Mouse (Mus musculus) cortical plate, adult 2 months (tissue): ENCODE measurements around the gene Ddx27. TPM values are rescaled to one million over a fixed set of nuclear protein-coding genes. Genes with fewer than 3 reads are reported as not detected.

Source experiments
- H3K27ac ChIP-seq: fragments of 200-500 bp; 2 replicates; pipeline ENCODE4 v1.5.1; 2012; ENCODE audit warnings: low read length, control low read depth, inconsistent platforms; ENCODE audit not compliant: insufficient read depth
- H3K4me1 ChIP-seq: fragments of 200-500 bp; 2 replicates; pipeline ENCODE4 v1.6.1; 2011; ENCODE audit warnings: low read length; ENCODE audit not compliant: control insufficient read depth, insufficient read depth
- H3K4me3 ChIP-seq: fragments of 200-500 bp; 2 replicates; pipeline ENCODE4 v1.5.1; 2011; ENCODE audit warnings: mild to moderate bottlenecking, low read length, control low read depth; ENCODE audit not compliant: insufficient read depth
- CTCF ChIP-seq: fragments of 200-500 bp; IDR thresholded peaks from 2 replicates; pipeline ENCODE4 v1.5.1; 2011; ENCODE audit warnings: mild to moderate bottlenecking, control low read depth, low read length; ENCODE audit not compliant: insufficient read depth; ENCODE audit errors: extremely low read depth
- POLR2A ChIP-seq: fragments of 200-500 bp; IDR thresholded peaks from 2 replicates; pipeline ENCODE4 v1.6.1; 2011; ENCODE audit warnings: mild to moderate bottlenecking, low read length, control low read depth; ENCODE audit not compliant: insufficient read depth; ENCODE audit errors: extremely low read depth
- polyA plus RNA-seq: library from polyadenylated mRNA; depleted of rRNA; stranded (reverse); fragments of >200 nt; gene quantifications from 2 replicates; pipeline ENCODE4 v1.2.3, GENCODE M21; 2012

Ddx27 gene
- polyA plus RNA-seq, 1 experiment: 35.6 TPM

DNA sequence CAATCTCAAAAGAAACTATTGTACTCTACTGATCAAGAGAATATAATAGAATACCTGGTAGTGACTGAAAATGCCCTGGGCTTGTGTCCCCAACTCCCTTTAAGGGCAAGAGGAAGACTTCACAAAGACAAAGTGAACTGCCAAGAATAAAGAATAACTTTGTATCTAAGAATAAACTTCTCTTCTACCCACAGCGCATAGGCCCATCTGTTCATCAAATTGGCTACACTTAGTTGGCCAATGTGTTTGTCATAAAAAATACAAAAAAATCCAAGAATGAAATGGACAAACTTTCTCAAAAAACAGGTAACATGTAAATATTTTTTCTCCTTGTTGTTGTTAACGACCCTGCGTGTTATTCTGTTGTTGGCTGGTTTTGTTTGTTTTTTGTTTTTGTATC, 4.4 kb upstream of the Ddx27 start:
- no peak overlapping the region for H3K4me3 ChIP-seq
- H3K4me1 ChIP-seq: peaks cover 5% of the 10 kb centered on the region
- no peak overlapping the region for H3K27ac ChIP-seq
- TF ChIP-seq CTCF: no peak
- TF ChIP-seq POLR2A: no peak

DNA sequence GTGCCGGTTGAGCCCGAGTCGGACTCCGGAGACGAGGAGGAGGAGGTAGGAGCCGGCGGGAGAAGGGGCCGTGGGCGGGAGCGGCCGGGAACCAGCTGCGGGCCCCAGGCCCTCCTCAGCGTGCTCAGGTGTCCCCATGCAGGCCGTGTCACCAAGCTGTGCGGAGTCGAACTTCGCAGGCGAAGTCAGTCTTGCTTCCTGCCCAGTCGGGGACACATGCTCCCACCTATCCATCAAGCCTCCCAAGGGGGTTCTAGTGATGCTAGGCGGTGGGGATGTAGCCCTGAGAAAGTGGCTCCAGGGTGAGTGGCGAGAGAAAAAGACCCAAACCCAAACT, 357 bp downstream of the Ddx27 start:
- TF ChIP-seq CTCF: no peak
- no peak for TF ChIP-seq POLR2A
- H3K27ac ChIP-seq: no peak overlapping the region

DNA sequence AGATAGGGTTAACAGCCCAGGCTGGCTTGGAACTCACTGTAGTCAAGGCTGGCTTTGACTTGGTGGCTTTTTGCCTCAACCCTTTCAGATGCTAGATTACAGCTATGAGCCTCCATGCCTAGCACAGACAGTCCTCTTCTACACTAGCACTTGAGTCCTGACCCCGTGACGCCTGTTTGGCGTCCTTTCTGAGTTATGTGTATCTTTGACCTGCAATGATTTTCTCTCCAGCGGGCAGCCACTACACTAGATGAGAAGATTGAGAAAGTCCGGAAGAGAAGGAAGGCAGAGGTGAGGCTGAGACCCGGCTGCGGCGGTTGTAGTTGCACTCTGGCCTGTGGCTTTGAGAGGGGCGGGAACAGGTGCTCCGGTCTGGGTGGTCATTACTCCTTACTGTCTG, 4.4 kb downstream of the Ddx27 start:
- peaks cover 5% of the 10 kb centered on the region; the same call in 1 of the 2 replicates for H3K4me1 ChIP-seq
- no peak for TF ChIP-seq CTCF
- TF ChIP-seq POLR2A: no peak
- no peak overlapping the region for H3K4me3 ChIP-seq
- no peak overlapping the region for H3K27ac ChIP-seq

More for the DNA sequence above, 357 bp downstream of the Ddx27 start:
- Histone ChIP-seq H3K4me3 (peak overlapping the region; percentile 81), H3K4me1 (peaks cover 7% of the 10 kb centered on the region)

DNA sequence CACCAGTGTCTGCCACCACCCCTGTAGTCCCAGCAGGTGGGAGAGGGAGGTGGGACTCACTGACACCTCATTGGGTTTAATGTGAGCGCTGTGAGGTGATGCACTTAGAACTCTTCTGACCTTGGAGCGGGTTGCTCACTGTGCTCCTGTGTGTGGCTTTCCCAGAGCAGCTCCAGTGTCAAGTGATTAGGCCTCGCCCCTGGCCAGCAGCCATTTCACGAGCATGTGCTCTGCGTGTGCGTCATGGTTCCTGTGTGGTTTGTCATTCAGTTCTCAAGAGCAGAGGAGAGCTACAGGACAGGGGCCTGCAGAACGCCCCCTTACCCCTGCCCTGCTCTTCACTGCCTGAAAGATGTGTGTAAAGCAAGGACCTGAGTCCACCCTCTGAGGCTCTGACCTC, 13.6 kb downstream of the Ddx27 start:
- H3K4me3 ChIP-seq: no peak overlapping the region
- H3K27ac ChIP-seq: no peak overlapping the region
- no peaks in the 10 kb centered on the region for H3K4me1 ChIP-seq
- TF ChIP-seq POLR2A: no peak
- no peak for TF ChIP-seq CTCF

DNA sequence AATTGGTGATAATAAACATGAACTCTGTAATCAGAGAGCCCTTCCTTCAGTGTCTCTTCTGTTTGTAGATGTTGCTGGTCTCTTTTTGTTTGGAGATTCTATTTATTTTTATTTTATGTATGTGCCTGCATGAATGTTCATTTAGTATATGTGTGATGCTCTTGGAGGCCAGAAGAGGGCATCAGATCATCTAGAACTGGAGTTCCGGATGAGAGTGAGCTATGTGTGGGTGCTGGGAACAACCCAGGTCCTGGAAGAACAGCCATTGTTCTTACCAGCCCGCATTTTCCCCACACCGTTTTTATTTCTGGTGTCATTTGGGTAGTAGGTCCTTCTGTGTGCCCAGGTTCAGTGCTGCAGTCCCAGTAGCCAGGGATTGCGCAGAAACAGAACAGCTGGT, 15.5 kb downstream of the Ddx27 start:
- no peaks in the 10 kb centered on the region for H3K4me1 ChIP-seq
- TF ChIP-seq CTCF (no peak), POLR2A (no peak)
- no peak overlapping the region for H3K4me3 ChIP-seq

DNA sequence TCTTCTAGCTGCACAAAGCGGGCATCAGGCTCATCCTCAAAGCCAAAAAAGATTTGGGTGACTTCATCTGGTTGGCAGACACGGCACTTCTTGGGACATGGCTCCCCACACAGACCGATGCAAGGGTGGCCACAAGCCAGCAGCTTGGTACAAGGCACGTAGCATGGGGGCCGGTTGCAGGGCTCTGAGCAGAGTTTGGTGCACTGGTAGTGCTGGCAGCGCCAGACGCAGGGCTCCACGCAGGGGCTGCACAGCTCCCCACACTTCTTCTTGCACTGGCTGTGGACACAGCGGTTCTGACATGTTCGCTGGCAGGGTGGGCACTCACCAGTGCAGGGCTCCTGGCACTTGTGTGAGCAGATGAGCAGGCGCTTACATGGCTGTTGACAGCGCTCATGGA, 22.7 kb downstream of the Ddx27 start:
- Histone ChIP-seq H3K4me1 (no peaks in the 10 kb centered on the region), H3K27ac (no peak overlapping the region), H3K4me3 (no peak overlapping the region)
- TF ChIP-seq POLR2A (no peak), CTCF (no peak)

More for the DNA sequence above, 15.5 kb downstream of the Ddx27 start:
- no peak overlapping the region for H3K27ac ChIP-seq

DNA sequence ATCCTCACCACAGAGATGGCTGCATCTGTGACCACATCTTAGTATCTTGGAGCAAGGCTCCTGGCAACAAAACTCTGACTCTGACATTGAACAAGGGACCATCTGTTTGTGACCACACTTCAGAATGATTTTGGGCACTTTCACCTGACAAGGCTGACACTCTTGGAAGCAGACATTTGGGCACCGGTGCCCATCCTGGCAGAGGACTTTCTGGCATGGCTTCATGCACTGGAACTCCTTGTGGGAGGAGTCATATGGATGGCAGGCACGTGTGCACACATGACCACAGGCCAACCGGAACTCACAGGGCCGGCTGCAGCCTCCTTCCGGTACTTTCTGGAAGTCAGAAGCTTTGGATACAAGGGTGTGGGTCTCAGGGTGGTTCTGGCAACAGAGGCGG, 23.3 kb downstream of the Ddx27 start:
- Histone ChIP-seq H3K4me1 (no peaks in the 10 kb centered on the region), H3K4me3 (no peak overlapping the region), H3K27ac (no peak overlapping the region)
- TF ChIP-seq POLR2A: no peak
- TF ChIP-seq CTCF: no peak

DNA sequence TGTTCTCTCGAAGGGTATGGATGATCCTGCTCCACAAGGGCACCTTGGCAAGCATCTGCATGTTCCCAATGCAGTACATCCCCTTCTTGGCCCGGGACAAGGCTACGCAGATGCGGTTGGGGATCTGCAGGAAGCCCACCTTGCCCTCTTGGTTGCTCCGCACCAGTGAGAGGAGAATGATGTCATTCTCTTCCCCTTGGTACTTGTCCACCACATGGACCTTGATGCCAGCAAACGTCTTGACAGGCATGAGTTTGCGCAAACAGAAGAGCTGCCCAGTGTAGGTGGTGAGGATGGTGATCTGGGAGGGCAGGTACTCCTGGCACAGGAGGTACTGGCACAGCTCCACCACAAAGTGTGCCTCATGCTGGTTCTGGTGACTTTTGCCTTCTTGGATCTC, 23.7 kb downstream of the Ddx27 start:
- H3K4me1 ChIP-seq: no peaks in the 10 kb centered on the region
- H3K27ac ChIP-seq: no peak overlapping the region
- no peak overlapping the region for H3K4me3 ChIP-seq
- TF ChIP-seq CTCF (no peak), POLR2A (no peak)

DNA sequence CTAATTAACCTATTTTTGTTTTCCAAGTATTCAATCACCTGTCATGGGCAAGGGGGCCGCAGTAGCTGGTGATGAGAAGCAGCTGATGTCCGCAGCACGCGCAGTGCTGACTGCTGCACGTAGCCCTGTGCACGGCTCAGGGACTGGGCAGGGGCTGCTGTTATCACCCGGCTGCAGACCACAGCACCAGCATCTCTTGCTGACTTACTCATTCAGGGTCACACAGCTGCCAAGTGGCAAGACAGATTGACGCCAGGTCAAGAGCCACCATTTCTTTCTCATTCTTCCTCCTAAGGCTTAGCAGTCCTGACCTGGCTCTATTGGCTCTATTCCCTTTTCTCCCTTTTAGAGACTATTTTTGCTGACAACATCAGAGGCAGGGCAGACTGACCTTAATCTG, 24.4 kb downstream of the Ddx27 start:
- Histone ChIP-seq H3K4me3 (no peak overlapping the region), H3K27ac (no peak overlapping the region), H3K4me1 (no peaks in the 10 kb centered on the region)
- TF ChIP-seq CTCF: no peak
- no peak for TF ChIP-seq POLR2A

DNA sequence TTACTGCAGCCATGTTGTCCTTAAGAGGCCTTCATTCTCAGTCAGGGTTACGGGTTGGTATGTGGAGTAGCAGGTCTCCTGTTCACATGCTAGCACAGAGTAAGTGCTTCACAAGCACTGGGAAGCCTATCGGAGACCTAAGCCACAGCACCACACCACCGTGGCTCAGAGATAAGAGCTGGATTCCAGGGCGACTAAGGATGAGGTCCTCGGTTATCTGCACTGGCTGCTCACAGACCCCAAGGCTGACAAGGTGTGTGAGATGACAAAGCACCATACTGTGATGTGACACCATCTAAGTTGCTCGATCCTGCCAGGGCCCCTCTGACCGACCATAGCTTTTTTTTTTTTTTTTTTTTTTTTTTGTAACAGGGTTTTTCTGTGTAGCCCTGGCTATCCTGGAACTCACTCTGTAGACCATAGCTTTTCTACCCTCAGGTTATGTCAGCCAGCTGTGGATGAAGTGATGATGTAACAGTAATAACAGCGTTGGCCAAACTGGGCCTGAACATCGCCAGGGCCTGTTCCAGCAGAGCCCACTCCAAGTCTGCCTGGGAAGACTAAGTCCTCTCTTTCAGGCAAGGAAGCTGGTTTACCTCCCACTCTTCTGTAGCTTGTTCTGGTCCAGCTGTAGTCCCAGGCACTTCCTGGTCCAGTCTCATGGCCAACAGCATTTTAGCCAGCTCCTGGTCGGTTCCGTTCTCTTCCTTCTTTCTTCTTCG, 28.6 kb downstream of the Ddx27 start:
- TF ChIP-seq CTCF: no peak
- no peak for TF ChIP-seq POLR2A
- no peaks in the 10 kb centered on the region for H3K4me1 ChIP-seq
- H3K27ac ChIP-seq: no peak overlapping the region
- no peak overlapping the region for H3K4me3 ChIP-seq
